Mouse (Mus musculus) mouse trophoblast stem cell (cell line): ENCODE measurements around the gene Ly6g6f.

ENCODE experiments used
- in situ Hi-C, 2 experiments: fragments of 300-500 bp; cut with MseI, MboI; formaldehyde crosslinking; loops; 2 replicates in 1 of 2; 3 replicates in 1 of 2; pipeline ENCODE4 v1.15.1; 2025

Gene Ly6g6f

GRCm38 (mm10) chr17:35106522-35106921, 21.1 kb upstream of the Ly6g6f start:
- in situ Hi-C loops = loop anchor here (5.0 to 25.0 kb wide), 2 partner anchors 84 to 94 kb away; partner anchors contain the start of genes Vars (in 1 of the 2) and Vwa7 (in 1 of the 2)

DNA sequence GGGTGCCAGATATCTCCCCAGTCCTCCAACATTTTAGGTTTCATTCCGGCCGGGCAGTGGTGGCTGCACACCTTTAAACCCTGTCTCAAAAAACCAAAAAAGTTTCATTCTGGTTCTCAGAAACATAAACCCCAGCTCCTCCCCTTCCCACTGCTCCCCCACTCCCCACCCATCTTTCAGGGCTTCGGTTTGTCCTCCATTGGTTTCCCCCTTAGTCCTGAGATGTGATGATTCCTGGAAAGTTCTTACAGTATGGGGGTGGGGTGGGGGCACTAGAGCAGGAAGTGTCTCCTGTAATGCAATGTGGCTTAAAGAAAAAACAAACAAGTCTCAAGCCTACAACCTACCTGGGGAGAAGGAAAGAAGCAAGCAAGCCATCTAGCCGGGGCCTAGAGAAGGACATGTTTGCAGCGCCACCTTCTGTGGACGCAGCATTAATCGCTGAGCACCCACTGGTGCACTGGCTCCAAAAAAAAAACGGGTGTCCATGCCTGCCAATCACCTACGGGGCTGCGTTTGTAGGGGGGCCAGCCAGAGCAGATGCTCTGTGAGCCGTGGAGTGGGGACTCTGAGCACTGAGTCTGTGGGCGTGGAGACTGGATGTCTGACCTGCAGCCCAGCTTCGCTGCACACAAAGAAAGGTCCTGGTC, 20.5 kb upstream of the Ly6g6f start:
- in situ Hi-C loops = loop anchor here (5.0 to 25.0 kb wide), 2 partner anchors 84 to 94 kb away; partner anchors contain the start of genes Vars (in 1 of the 2) and Vwa7 (in 1 of the 2)

DNA sequence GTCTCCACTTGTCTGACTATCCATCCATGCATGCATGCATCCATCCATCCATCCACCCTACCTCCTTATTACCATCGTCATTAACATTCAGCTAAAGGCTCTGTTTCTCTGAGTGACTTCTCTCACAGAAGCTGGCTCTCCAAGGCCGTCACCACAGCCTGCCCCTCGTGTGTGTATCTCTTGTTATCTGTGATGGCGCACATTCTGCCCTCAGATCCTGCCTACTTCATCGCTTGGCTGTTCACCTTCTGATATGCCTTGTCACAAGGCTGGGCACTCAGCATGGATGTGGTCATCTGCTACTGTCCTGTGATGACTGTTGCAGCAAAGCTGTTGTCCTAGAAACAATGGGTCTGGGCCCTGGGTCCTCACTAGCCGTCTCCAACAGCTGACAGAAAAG, 19.3 kb upstream of the Ly6g6f start:
- in situ Hi-C loops = loop anchor here (5.0 to 25.0 kb wide), 2 partner anchors 82 to 92 kb away; partner anchors contain the start of genes Vars (in 1 of the 2) and Vwa7 (in 1 of the 2)

DNA sequence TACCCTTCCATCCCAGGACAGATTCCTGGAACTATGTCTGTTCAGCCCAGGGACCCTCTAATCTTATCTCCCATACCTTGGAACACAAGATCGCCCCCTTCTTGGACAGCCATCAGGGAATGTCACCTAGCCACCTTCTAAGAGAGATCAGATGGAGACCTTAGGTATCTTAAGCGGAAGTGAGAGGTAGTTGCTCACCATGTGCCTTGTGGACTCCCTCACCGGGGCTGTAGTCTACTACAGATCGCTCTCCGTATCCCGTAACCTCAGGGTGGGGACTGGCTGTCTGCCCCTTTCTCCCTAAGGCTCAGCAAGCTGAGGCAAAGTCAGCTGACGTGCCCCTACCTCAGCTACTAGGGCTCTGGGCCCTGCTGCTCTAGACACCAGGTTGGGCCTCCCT, 18.7 kb upstream of the Ly6g6f start:
- in situ Hi-C loops = loop anchor here in 1 of 2 experiments (25.0 kb wide), 1 partner anchor 92 kb away; the partner anchor contains the start of genes Vars and Vwa7

GRCm38 (mm10) chr17:35103221-35103690, 17.8 kb upstream of the Ly6g6f start:
- in situ Hi-C loops = loop anchor here in 1 of 2 experiments (25.0 kb wide), 1 partner anchor 91 kb away; the partner anchor contains the start of genes Vars and Vwa7

DNA sequence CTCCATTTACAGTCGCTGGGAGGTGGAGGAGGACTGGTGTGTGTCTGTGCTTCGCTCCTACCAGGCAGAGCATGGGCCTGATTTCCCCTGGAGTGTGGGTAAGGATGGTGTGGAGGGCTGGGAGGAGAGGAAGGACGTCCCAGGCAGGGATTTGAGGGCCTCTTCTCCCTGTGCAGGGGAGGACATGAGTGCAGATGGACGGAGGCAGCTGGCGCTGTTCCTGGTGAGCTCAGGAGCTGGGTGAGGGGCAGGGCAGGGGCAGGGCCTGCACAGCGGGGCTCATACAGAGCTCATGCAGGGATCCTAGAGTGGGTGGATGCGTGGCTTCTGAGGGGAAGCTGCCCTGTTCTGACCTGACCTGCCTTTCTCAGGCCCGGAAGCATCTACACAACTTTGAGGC, 16.9 kb upstream of the Ly6g6f start:
- in situ Hi-C loops = loop anchor here in 1 of 2 experiments (25.0 kb wide), 1 partner anchor 90 kb away; the partner anchor contains the start of genes Vars and Vwa7

- in situ Hi-C loops = loop anchor here in 1 of 2 experiments (25.0 kb wide), 1 partner anchor 89 kb away; the partner anchor contains the start of genes Vars and Vwa7
Observed at GRCm38 (mm10) chr17:35101161-35101560, 15.8 kb upstream of the Ly6g6f start.

DNA sequence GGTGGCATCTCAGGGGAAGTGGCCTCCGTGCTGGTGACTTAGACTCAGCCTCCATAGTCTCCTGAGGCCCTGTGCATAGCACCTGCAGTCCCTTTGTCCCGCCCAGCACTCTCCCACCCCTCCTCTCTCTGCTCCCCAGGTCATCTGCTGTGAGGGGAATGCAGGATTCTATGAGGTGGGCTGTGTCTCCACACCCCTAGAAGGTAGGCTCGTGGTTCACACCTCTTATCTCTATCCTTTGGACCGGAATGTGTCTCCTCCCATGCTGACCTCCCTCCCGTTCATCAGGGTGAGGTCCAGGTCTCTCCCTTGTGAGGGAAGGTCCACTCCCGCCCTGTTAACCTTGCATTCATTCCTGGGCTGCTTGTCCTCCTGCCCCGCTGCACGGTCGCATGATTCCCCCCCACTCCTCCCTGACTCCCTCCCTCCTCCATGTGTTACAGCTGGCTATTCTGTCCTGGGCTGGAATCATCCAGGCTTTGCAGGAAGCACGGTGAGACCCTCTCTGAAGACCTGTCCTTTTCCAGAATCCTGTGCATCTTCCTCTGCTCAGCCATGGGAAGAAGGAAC, 14.9 kb upstream of the Ly6g6f start:
- in situ Hi-C loops = loop anchor here in 1 of 2 experiments (25.0 kb wide), 1 partner anchor 88 kb away; the partner anchor contains the start of genes Vars and Vwa7

- in situ Hi-C loops = no loop called here
Observed at GRCm38 (mm10) chr17:35097164-35097655, 11.8 kb upstream of the Ly6g6f start.

GRCm38 (mm10) chr17:35096597-35096996, 11.2 kb upstream of the Ly6g6f start:
- in situ Hi-C loops = no loop called here

DNA sequence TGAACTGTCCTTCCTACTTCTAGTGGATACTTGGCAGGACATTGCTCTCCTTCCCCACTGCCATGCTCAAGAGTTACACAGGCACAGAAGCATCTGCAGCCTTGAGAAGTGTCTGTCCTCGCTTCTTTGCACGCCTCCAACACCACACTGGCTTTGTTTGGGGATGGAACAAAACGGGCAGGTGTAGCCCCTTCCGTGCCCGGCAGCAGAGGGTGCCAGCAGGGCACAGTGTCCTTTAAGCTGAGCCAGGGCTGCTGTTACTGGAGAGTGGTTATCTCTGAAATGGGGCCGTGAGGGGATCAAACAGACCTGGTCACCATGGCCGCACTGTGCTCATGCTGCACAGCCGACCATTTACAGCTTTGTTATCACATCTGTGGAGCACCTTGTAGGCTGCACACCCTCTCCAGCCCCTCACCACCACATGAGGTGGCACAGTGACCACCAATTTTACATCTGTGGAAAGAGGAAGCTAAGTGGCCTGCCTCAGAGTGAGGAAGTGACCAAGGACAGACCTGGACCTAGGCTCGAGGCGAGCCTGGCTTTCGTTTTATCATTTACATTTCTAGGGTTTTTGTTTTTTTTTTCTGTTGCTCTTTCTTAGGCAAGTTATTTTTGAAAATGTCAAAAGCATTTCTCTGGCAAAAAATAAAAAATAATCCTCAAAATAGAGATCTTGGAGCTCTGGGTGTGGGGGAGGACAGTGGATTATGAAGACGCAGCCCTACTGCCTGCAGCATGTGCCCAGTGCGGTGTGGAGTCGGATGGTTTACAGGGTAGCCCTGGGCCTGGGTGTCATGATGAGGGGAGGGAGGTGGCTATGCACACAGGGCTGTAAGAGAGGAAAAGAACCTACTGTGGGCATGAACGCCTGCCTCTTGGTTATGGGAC, 9.3 kb upstream of the Ly6g6f start:
- in situ Hi-C loops = no loop called here

DNA sequence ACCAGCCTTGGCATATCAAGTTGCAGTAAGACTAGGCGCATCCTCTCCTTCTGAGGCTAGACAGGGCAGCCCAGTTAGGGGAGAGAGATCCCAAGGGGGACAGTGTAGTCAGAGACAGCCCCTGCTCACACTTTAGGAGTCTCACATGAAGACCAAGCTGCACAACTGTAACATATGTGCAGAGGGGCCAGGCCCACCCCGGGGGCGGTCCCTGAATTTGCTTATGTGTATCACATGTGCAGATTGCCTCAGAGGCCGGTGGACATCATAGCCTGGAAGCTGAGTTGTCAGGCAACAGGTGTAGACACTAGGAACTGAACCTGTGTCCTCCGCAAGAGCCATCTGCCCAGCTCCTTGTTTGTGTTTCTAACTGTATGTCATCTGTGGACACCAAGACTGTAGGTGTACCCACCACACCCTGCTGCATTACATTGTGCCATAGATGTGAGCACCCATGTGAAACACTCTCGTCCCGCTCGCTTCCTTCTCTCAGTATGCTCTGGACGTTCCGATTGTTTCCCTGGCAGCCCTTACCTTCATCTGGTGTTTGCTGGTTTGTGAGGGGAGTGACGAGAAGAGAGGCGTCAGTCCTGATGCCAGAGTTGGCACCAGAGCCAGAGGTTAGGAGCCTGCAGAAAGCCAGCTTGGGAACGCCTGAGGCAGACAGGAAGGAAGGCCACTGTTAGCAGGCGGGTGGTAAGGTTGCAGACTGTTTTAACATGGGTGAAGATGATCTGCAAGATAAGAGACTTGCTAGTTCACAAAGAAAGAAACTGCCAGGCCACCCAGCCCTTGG, 7.2 kb upstream of the Ly6g6f start:
- in situ Hi-C loops = no loop called here

- in situ Hi-C loops = no loop called here
Observed at GRCm38 (mm10) chr17:35090166-35090932, 4.9 kb upstream of the Ly6g6f start.

DNA sequence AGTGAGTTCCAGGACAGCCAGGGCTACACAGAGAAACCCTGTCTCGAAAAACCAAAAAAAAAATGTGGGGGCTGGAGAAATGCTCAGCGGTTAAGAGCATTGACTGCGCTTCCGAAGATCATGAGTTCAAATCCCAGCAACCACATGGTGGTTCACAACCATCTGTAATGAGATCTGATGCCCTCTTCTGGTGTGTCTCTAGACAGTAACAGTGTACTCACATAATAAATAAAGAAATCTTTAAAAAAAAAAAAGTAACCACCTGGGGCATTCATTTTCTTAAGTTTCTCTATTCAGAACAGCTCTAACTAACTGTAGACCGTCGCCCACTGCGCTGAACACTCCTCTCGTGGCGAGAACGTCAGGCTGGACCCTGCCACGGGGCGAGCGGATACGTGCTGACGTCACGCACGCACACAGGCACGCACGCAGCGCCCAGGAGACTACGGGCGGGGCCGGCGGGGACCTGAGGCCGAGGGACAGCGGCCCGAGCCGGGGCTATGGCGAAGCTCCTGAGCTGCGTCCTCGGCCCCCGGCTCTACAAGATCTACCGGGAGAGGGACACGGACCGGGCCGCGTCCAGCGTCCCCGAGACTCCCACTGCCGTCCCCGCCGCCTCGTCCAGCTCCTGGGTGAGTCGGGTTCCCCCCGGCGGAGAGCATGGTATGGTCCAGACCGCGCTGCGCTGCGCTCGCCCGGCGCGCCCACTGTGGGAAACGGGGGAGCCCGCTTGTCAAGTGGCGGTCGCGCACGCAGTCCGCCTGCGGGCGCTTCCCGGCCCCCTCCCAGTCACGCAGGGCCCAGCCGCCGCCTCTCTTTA, 3.6 kb upstream of the Ly6g6f start, which contains the start of gene Abhd16a:
TSS of gene Abhd16a (plus strand) at position 439 of the 820 bp plus-strand sequence.
- in situ Hi-C loops = no loop called here

- in situ Hi-C loops = no loop called here
Observed at GRCm38 (mm10) chr17:35088151-35088550, 2.7 kb upstream of the Ly6g6f start.

GRCm38 (mm10) chr17:35083929-35084497, 1.4 kb downstream of the Ly6g6f start:
- in situ Hi-C loops = no loop called here

DNA sequence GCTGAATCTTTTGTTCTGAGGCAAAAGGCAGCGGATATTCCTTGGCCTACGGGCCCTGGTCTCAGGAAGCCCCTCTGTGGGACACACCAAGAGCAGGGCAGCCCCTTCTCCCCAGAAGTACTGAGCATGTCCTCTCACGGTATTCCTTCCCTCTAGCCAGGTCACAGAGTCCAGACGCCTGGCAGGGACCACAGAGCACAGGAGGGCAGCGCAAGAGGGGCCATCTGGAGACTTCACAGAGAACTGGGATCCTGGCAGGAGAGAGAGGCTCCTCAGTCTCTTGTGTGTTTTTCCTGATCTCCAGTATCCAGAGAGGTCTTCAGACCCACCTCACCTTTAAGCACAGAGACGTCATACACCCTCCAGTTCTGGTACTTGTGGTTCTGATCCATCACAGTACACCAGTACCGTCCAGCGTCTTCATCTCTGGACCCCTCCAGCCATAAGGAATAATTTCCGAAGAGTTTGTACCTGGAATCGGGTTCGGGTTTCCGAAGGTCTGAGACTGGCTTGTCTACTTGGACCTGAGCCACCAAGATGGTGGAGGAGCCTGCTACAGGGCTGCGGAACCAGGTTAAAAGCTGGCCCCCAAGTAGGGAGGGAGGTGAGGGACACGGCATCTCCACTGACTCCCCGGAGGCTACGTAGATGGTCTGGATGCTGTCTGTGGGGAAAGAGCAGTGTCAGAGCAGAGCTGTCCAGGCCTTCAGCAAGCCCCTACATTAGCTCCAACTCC, 2.4 kb downstream of the Ly6g6f start:
- in situ Hi-C loops = no loop called here

GRCm38 (mm10) chr17:35080710-35081109, 4.7 kb downstream of the Ly6g6f start:
- in situ Hi-C loops = no loop called here
